Comparison of ENCODE assay signal across 7 mouse cellular contexts in genomic region chr6:29211806-29212492, GRCm38 (mm10). TPM values are rescaled to one million over a fixed set of nuclear protein-coding genes. Genes with fewer than 3 reads are reported as not detected.
DNase-seq lines count a peak whose midpoint lies in the region; ATAC-seq and TF ChIP-seq lines count a peak whose summit lies in the region.

No protein-coding gene starts in this region.

- peak; percentile 37 for TF ChIP-seq CTCF in intestine, postnatal 0 days (IDR thresholded peaks at IDR 0.05; ENCODE audit: low read depth)

- H3K27me3 ChIP-seq in intestine, postnatal 0 days (replicated peaks; ENCODE audit: control insufficient read depth, insufficient read depth, low read length): no peaks in the 10 kb centered on the region
- peaks cover 36% of the 10 kb centered on the region for H3K27me3 ChIP-seq in limb, embryonic 12.5 days
- peaks cover 8% of the 10 kb centered on the region; the same call in 1 of the 2 replicates for H3K27me3 ChIP-seq in midbrain, embryonic 14.5 days (ENCODE audit: control insufficient read depth, insufficient read depth, low read length)

- H3K4me2 ChIP-seq in intestine, postnatal 0 days (replicated peaks; ENCODE audit: low read depth): peak overlapping the region; percentile 94
- H3K4me2 ChIP-seq in limb, embryonic 12.5 days: peak overlapping the region; percentile 84
- H3K4me2 ChIP-seq in midbrain, embryonic 14.5 days (ENCODE audit: low read length): peak overlapping the region; percentile 84

- peak; percentile 81 for ATAC-seq in intestine, postnatal 0 days
- ATAC-seq in limb, embryonic 12.5 days (ENCODE audit: insufficient number of reproducible peaks, insufficient read depth, low FRiP score, low TSS enrichment, low read depth): peak; percentile 66
- ATAC-seq in midbrain, embryonic 14.5 days (ENCODE audit: low FRiP score, low TSS enrichment): peak; percentile 82

- no peaks in the 10 kb centered on the region; the same call in 1 of the 2 replicates for H3K36me3 ChIP-seq in intestine, postnatal 0 days (ENCODE audit: control insufficient read depth, insufficient read depth)
- H3K36me3 ChIP-seq in limb, embryonic 12.5 days: peaks cover 3% of the 10 kb centered on the region
- H3K36me3 ChIP-seq in midbrain, embryonic 14.5 days (ENCODE audit: control insufficient read depth, insufficient read depth, low read length): 0 out of 2 replicates have a peak, but pooled peaks cover under 1% of the 10 kb centered on the region

- peak overlapping the region; percentile 54 for H3K9ac ChIP-seq in intestine, postnatal 0 days (ENCODE audit: low read depth, low read length)
- peak overlapping the region; percentile 70 for H3K9ac ChIP-seq in limb, embryonic 12.5 days (replicated peaks)
- H3K9ac ChIP-seq in midbrain, embryonic 14.5 days (replicated peaks; ENCODE audit: low read length): peak overlapping the region; percentile 83

- H3K4me1 ChIP-seq in intestine, postnatal 0 days (replicated peaks; ENCODE audit: control insufficient read depth, insufficient read depth, low read length): peaks cover 4% of the 10 kb centered on the region; the same call in 1 of the 2 replicates
- H3K4me1 ChIP-seq in limb, embryonic 12.5 days (replicated peaks): peaks cover 51% of the 10 kb centered on the region
- peaks cover 53% of the 10 kb centered on the region for H3K4me1 ChIP-seq in midbrain, embryonic 14.5 days (ENCODE audit: control insufficient read depth, insufficient read depth, low read length)

- under 1% methylated on average over 66 of the region's 66 CpGs for WGBS in intestine, postnatal 0 days
- WGBS in limb, embryonic 12.5 days: under 1% methylated on average over 59 of the region's 66 CpGs
- WGBS in midbrain, embryonic 14.5 days: under 1% methylated on average over 50 of the region's 66 CpGs

- peak; percentile 81 for DNase-seq in adrenal gland, adult 8-10 months
- DNase-seq in embryo, embryonic 11 days: peak; percentile 92
- DNase-seq in gastrocnemius, postnatal 4 days (ENCODE audit: low spot score in 2 of 2): peak; percentile 56 to 77
- DNase-seq in midbrain, embryonic 14.5 days: peak; percentile 88
- DNase-seq in spleen, adult 12 weeks (ENCODE audit: low spot score): peak; percentile 56

- peak overlapping the region; percentile 64 for H3K4me3 ChIP-seq in intestine, postnatal 0 days (ENCODE audit: low read depth, low read length)
- H3K4me3 ChIP-seq in limb, embryonic 12.5 days (replicated peaks): peak overlapping the region; percentile 67
- H3K4me3 ChIP-seq in midbrain, embryonic 14.5 days (replicated peaks; ENCODE audit: low read depth, low read length): peak overlapping the region; percentile 64

- H3K9me3 ChIP-seq in intestine, postnatal 0 days (ENCODE audit: control insufficient read depth): no peaks in the 10 kb centered on the region
- H3K9me3 ChIP-seq in limb, embryonic 12.5 days: no peaks in the 10 kb centered on the region
- H3K9me3 ChIP-seq in midbrain, embryonic 14.5 days (ENCODE audit: control insufficient read depth, low read length): no peaks in the 10 kb centered on the region

- H3K27ac ChIP-seq in intestine, postnatal 0 days (ENCODE audit: low read depth, low read length): peak overlapping the region; percentile 22; the same call in 1 of the 2 replicates
- H3K27ac ChIP-seq in limb, embryonic 12.5 days: peak overlapping the region; percentile 75
- H3K27ac ChIP-seq in midbrain, embryonic 14.5 days (replicated peaks; ENCODE audit: low read depth, low read length): peak overlapping the region; percentile 91

RNA-seq across cellular contexts. Expression of gene Impdh1, which starts 4.2 kb away (rescaled TPM):
- 10 to 100 TPM; 46.9 to 67.5 (median 53.0) TPM for total RNA-seq in adrenal gland, adult 8-10 months (2022)
- 10 to 100 TPM; 25.3 to 29.8 TPM for total RNA-seq in gastrocnemius, postnatal 4 days (2021)
- 10.6 and 11.7 TPM in 2 replicates for polyA plus RNA-seq in intestine, postnatal 0 days (2015; fragmentation: Nextera tagmentation; extraction: Ambion mirVana)
- 44.5 and 46.7 TPM in 2 replicates for polyA plus RNA-seq in limb, embryonic 12.5 days (2016; fragmentation: Nextera tagmentation; extraction: Ambion mirVana)
- polyA plus RNA-seq in midbrain, embryonic 14.5 days (2014; fragmentation: Nextera tagmentation; extraction: Ambion mirVana): 48.3 and 48.5 TPM in 2 replicates

RNA-seq across cellular contexts. Expression of gene Prrt4, which starts 32.6 kb away (rescaled TPM):
- total RNA-seq in adrenal gland, adult 8-10 months (2022): 1 to 10 TPM; 3.0 to 8.9 (median 4.8) TPM
- 1 to 10 TPM; 1.0 to 1.4 TPM for total RNA-seq in gastrocnemius, postnatal 4 days (2021)
- polyA plus RNA-seq in intestine, postnatal 0 days (2015; fragmentation: Nextera tagmentation; extraction: Ambion mirVana): 0.23 and 0.29 TPM in 2 replicates
- polyA plus RNA-seq in limb, embryonic 12.5 days (2016; fragmentation: Nextera tagmentation; extraction: Ambion mirVana): 1.1 and 1.6 TPM in 2 replicates
- 6.2 and 7.5 TPM in 2 replicates for polyA plus RNA-seq in midbrain, embryonic 14.5 days (2014; fragmentation: Nextera tagmentation; extraction: Ambion mirVana)

RNA-seq across cellular contexts. Expression of gene Rbm28, which starts 47.1 kb away (rescaled TPM):
- total RNA-seq in adrenal gland, adult 8-10 months (2022): 10 to 100 TPM; 30.2 to 40.2 (median 35.0) TPM
- 10 to 100 TPM; 20.6 to 21.7 TPM for total RNA-seq in gastrocnemius, postnatal 4 days (2021)
- 9.8 and 12.2 TPM in 2 replicates for polyA plus RNA-seq in intestine, postnatal 0 days (2015; fragmentation: Nextera tagmentation; extraction: Ambion mirVana)
- 54.0 and 59.5 TPM in 2 replicates for polyA plus RNA-seq in limb, embryonic 12.5 days (2016; fragmentation: Nextera tagmentation; extraction: Ambion mirVana)
- 36.9 and 47.6 TPM in 2 replicates for polyA plus RNA-seq in midbrain, embryonic 14.5 days (2014; fragmentation: Nextera tagmentation; extraction: Ambion mirVana)

Comparison
In these comparisons a context has a peak if more than half of its experiments do, and no peak if none do; other contexts are left out.
1. Peak in every context shown above with its lines: DNase-seq, ATAC-seq, H3K4me3 ChIP-seq and H3K27ac ChIP-seq.
2. H3K27ac ChIP-seq: peak in every context shown above with its lines; median percentile 91 in midbrain, embryonic 14.5 days; 75 in limb, embryonic 12.5 days; 22 in intestine, postnatal 0 days.